Mouse (Mus musculus) bone marrow macrophage, adult 2 months (primary cell): ENCODE data around the gene Fcor.

Source experiments
- CTCF ChIP-seq: IDR thresholded peaks from 2 replicates; pipeline ENCODE4 v1.5.1; 2012; ENCODE audit warnings: low read depth, mild to moderate bottlenecking, low read length, moderate library complexity
- POLR2A ChIP-seq: IDR thresholded peaks from 2 replicates; pipeline ENCODE4 v1.6.1; 2012; ENCODE audit warnings: mild to moderate bottlenecking, low read depth, low read length, borderline replicate concordance

DNA sequence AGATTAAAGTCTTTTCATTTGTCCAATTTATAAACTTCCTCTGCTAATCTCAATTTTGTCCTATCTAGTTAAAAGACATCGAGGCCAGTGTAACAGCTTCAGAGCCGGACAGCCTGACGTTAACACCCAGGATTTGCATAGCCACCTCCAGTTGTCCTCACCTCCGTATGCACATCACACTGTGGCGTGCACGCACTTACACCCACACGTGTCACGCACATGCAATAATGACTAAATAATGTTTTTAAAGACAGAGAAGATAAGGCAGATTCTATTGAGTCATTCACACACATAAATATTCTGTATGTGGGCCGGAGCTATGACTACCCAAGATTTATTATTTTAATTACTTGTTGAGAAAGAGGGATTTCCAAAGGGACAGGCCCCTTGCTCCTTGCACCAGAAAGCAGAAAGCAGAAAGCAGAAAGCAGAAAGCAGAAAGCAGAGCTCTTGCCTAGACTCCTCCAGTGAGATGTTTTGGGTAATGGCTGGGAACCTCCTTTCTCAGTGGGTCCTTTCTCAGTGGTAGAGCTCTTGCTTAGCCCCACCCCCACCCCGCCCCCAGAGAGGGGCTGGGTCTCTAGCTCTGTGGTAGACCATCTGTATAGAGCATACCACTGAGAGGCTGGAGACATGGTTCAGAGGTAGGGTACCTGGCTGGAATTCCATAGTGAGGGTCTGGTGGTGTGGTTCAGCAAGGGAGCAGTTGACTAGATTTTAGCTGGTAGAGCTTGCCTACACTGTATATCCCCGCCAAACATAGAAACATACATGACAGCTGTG, 17.2 kb downstream of the Fcor start:
- no peak for TF ChIP-seq CTCF
- TF ChIP-seq POLR2A, result no peak
